Mouse (Mus musculus) intestine, postnatal 0 days (tissue): ENCODE measurements around the gene 1520401A03Rik. TPM values are rescaled to one million over a fixed set of nuclear protein-coding genes. Genes with fewer than 3 reads are reported as not detected.

ENCODE experiments used
- ATAC-seq: fragments of 200-750 bp; cut with Nextera tagmentation; 2 replicates; pipeline ENCODE4 v1.8.0; 2017; ENCODE audit warnings: mild to moderate bottlenecking, moderate TSS enrichment, moderate library complexity
- H3K27ac ChIP-seq: fragments of 300-500 bp; sonication (generic); 2 replicates; pipeline ENCODE4 v1.5.1; 2014; ENCODE audit warnings: mild to moderate bottlenecking, low read depth, low read length, moderate library complexity
- H3K27me3 ChIP-seq: fragments of 300-500 bp; sonication (generic); replicated peaks from 2 replicates; pipeline ENCODE4 v1.6.1; 2014; ENCODE audit warnings: low read length, mixed read lengths; ENCODE audit not compliant: control insufficient read depth, insufficient read depth
- H3K36me3 ChIP-seq: fragments of 300-500 bp; sonication (generic); 2 replicates; pipeline ENCODE4 v1.6.1; 2014; ENCODE audit warnings: mild to moderate bottlenecking, moderate library complexity; ENCODE audit not compliant: control insufficient read depth, insufficient read depth
- H3K4me1 ChIP-seq: fragments of 300-500 bp; sonication (generic); replicated peaks from 2 replicates; pipeline ENCODE4 v1.6.1; 2014; ENCODE audit warnings: antibody characterized with exemption, low read length, mixed read lengths; ENCODE audit not compliant: control insufficient read depth, insufficient read depth
- H3K4me2 ChIP-seq: fragments of 300-500 bp; sonication (generic); replicated peaks from 2 replicates; pipeline ENCODE4 v1.6.1; 2014; ENCODE audit warnings: low read depth, mild to moderate bottlenecking, moderate library complexity
- H3K4me3 ChIP-seq: fragments of 300-500 bp; sonication (generic); 2 replicates; pipeline ENCODE4 v1.5.1; 2014; ENCODE audit warnings: low read depth, low read length
- H3K9ac ChIP-seq: fragments of 300-500 bp; sonication (generic); 2 replicates; pipeline ENCODE4 v1.6.1; 2014; ENCODE audit warnings: mild to moderate bottlenecking, low read depth, low read length
- H3K9me3 ChIP-seq: fragments of 300-500 bp; sonication (generic); 2 replicates; pipeline ENCODE4 v1.6.1; 2016; ENCODE audit warnings: mixed run types; ENCODE audit not compliant: control insufficient read depth
- CTCF ChIP-seq: sonication (generic); IDR thresholded peaks from 2 replicates; pipeline ENCODE4 v1.5.1; 2016; ENCODE audit warnings: low read depth, mild to moderate bottlenecking, control low read depth, antibody characterized with exemption, moderate library complexity
- WGBS: fragments of 180-500 bp; shearing (Covaris S2); extraction: QIAGEN DNeasy Blood & Tissue Kit; methylation state at CpG from one replicate; pipeline ENCODE4 v1.1.7; 2014; 5-methylcytosine and 5-hydroxymethylcytosine counted together
- polyA plus RNA-seq: library from polyadenylated mRNA; unstranded; fragments of >200 nt; fragmentation: Nextera tagmentation; extraction: Ambion mirVana; gene quantifications from 2 replicates; pipeline ENCODE4 v1.2.1, GENCODE M21; 2015

The 1520401A03Rik gene
- polyA plus RNA-seq, 1 experiment from 2014 or later = not detected

- TF ChIP-seq CTCF = no peak
- Histone ChIP-seq H3K4me1 (peaks cover 4% of the 10 kb centered on the region; the same call in 1 of the 2 replicates), H3K27ac (peak overlapping the region; percentile 36; the same call in 1 of the 2 replicates), H3K9me3 (no peaks in the 10 kb centered on the region), H3K4me3 (peak overlapping the region; percentile 59), H3K9ac (peak overlapping the region; percentile 60), H3K27me3 (peaks cover 35% of the 10 kb centered on the region), H3K36me3 (peaks cover 24% of the 10 kb centered on the region), H3K4me2 (peak overlapping the region; percentile 96)
- WGBS = under 1% methylated on average over 45 of the region's 46 CpGs
- ATAC-seq = peak; percentile 74
Observed at GRCm38 (mm10) chr17:23740136-23740584, 17.6 kb upstream of the 1520401A03Rik start.

- Histone ChIP-seq H3K36me3 (peaks cover 25% of the 10 kb centered on the region), H3K27ac (peak overlapping the region; percentile 36; the same call in 1 of the 2 replicates), H3K9ac (peak overlapping the region; percentile 60), H3K27me3 (peaks cover 28% of the 10 kb centered on the region), H3K4me2 (peak overlapping the region; percentile 96), H3K4me1 (peaks cover 4% of the 10 kb centered on the region; the same call in 1 of the 2 replicates), H3K9me3 (no peaks in the 10 kb centered on the region), H3K4me3 (peak overlapping the region; percentile 59)
- ATAC-seq = no peak
- WGBS = 4% methylated on average over 48 of the region's 48 CpGs
- TF ChIP-seq CTCF = no peak
Observed at GRCm38 (mm10) chr17:23739202-23740135, 16.9 kb upstream of the 1520401A03Rik start.

GRCm38 (mm10) chr17:23738836-23739201, 16.2 kb upstream of the 1520401A03Rik start:
- H3K4me2 ChIP-seq = peak overlapping the region; percentile 96
- no peak for TF ChIP-seq CTCF
- ATAC-seq = no peak
- no peaks in the 10 kb centered on the region for H3K9me3 ChIP-seq
- peaks cover 25% of the 10 kb centered on the region for H3K36me3 ChIP-seq
- peaks cover 4% of the 10 kb centered on the region; the same call in 1 of the 2 replicates for H3K4me1 ChIP-seq
- WGBS = 80% methylated on average over 2 of the region's 2 CpGs
- no peak overlapping the region for H3K27ac ChIP-seq
- H3K4me3 ChIP-seq = peak overlapping the region; percentile 59
- no peak overlapping the region for H3K9ac ChIP-seq
- H3K27me3 ChIP-seq = peaks cover 25% of the 10 kb centered on the region

- Histone ChIP-seq H3K4me1 (peaks cover 4% of the 10 kb centered on the region; the same call in 1 of the 2 replicates), H3K9ac (no peak overlapping the region), H3K27ac (no peak overlapping the region), H3K4me3 (no peak overlapping the region), H3K27me3 (peaks cover 17% of the 10 kb centered on the region), H3K4me2 (no peak overlapping the region), H3K9me3 (no peaks in the 10 kb centered on the region), H3K36me3 (peaks cover 25% of the 10 kb centered on the region)
- ATAC-seq = no peak
- peak; percentile 58 for TF ChIP-seq CTCF
- 78% methylated on average over 15 of the region's 15 CpGs for WGBS
Observed at GRCm38 (mm10) chr17:23737493-23738445, 15.2 kb upstream of the 1520401A03Rik start.

GRCm38 (mm10) chr17:23734341-23734740, 11.8 kb upstream of the 1520401A03Rik start:
- Histone ChIP-seq H3K27ac (no peak overlapping the region), H3K4me1 (no peaks in the 10 kb centered on the region; the same call in 1 of the 2 replicates), H3K36me3 (peaks cover 25% of the 10 kb centered on the region), H3K9me3 (no peaks in the 10 kb centered on the region), H3K4me3 (no peak overlapping the region), H3K9ac (no peak overlapping the region), H3K4me2 (no peak overlapping the region), H3K27me3 (no peaks in the 10 kb centered on the region)
- TF ChIP-seq CTCF = no peak
- 69% methylated on average over 1 of the region's 1 CpGs for WGBS
- ATAC-seq = no peak
